Mouse (Mus musculus): ENCODE results near the gene Ifna5. TPM values are rescaled to one million over a fixed set of nuclear protein-coding genes. Genes with fewer than 3 reads are reported as not detected.

The Ifna5 gene
- total and polyA plus RNA-seq, 3 experiments, result not detected

DNA sequence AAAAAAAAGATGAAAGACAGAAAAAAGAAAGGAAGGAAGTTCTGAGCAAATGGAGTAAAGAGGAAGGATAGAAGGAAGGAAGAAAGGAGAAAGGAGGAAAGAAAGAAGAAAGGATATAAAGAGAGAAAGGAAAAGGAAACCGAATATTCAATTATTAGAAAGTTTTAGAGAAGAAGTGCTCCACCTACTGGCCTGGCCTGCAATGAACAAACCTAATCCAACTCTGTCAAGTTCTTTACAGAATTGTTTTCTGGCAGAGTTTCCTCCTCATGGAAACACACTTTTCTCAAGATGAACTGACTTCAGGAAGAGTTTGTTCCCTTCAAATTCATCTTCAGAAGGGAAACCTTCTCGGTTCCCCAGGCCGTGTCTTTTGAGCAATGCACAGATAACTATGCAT, 3.5 kb downstream of the Ifna5 start:
- DNase-seq, result no peak
- peak; percentile 72 for TF ChIP-seq CTCF (IDR thresholded peaks at IDR 0.05)
- no peak for TF ChIP-seq EP300 (IDR thresholded peaks at IDR 0.05; ENCODE audit: insufficient read depth, low read depth, low read length)
- TF ChIP-seq POLR2A (IDR thresholded peaks at IDR 0.05; ENCODE audit: insufficient read depth, low read depth, low read length), result no peak
- no peak overlapping the region for H3K4me3 ChIP-seq
- H3K4me1 ChIP-seq (ENCODE audit: control insufficient read depth, insufficient read depth, low read length), result no peaks in the 10 kb centered on the region
- no peaks in the 10 kb centered on the region for H3K36me3 ChIP-seq (ENCODE audit: control insufficient read depth, insufficient read depth, low read length)
- no peak overlapping the region for H3K27ac ChIP-seq
- no peaks in the 10 kb centered on the region; the same call in 1 of the 2 replicates for H3K27me3 ChIP-seq (ENCODE audit: control insufficient read depth, insufficient read depth, low read length)
- no peaks in the 10 kb centered on the region for H3K79me2 ChIP-seq (replicated peaks; ENCODE audit: control insufficient read depth, insufficient read depth, low read length)
- intact Hi-C loops (cut with DNase I), result no loop called here
- H3K9ac ChIP-seq (ENCODE audit: low read depth, low read length), result no peak overlapping the region
- 33% methylated on average over 3 of the region's 3 CpGs for WGBS

DNA sequence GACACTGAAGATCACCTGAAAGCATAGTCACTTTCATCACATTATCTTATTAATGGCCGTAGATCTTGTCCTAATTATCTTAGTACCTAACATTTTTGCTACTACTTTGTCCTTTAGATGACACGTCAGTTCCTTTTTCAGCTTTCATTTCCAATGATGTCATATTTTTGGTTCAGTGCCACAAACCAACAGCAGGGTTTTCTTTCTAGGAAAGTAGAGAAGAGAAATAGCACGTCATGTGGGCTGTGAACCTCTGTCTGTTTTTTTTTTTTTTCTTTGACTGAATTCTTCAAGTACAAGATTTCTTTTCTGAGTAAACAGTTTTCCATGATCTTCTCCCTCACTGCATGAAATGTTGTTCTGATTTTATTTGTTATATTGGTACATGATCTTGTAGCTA, 4.7 kb downstream of the Ifna5 start:
- H3K27ac ChIP-seq, result no peak overlapping the region
- WGBS, result 39% methylated on average over 3 of the region's 3 CpGs
- no peak for DNase-seq

DNA sequence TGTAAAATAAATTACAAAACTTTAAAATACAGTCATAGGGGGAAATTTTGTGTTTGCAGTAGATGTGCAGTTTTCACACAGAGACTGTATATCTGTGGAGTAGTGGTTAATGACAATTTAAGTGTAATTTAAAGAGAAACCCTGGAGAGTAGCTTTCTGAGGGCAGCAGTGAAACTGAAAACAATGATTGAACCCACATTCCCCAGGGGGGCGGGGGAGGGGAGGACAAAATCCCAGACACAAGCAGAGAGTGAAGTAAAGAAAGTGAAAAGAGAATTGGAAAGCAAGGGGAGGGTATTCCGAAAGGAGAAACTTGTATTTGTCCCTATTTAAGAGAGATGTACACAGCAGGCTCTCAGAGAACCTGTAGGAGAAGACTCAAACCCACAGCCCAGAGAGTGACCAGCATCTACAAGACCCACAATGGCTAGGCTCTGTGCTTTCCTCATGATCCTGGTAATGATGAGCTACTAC, 6.2 kb downstream of the Ifna5 start, which contains the start of gene Ifna4:
Ifna4 (plus strand) TSS at position 424 of the 474 bp plus-strand sequence.
- no peak for DNase-seq
- 50% methylated on average over 2 of the region's 2 CpGs for WGBS
- H3K9ac ChIP-seq (ENCODE audit: low read depth, low read length), result no peak within 1 kb of the TSS
- H3K4me1 ChIP-seq (ENCODE audit: control insufficient read depth, insufficient read depth, low read length), result no peaks in the 10 kb centered on the region
- no peaks in the 10 kb centered on the region for H3K27me3 ChIP-seq (ENCODE audit: control insufficient read depth, insufficient read depth, low read length)
- no peaks in the 10 kb centered on the region for H3K36me3 ChIP-seq (ENCODE audit: control insufficient read depth, insufficient read depth, low read length)
- intact Hi-C loops (cut with DNase I), result no loop called here
- TF ChIP-seq EP300 (IDR thresholded peaks at IDR 0.05; ENCODE audit: insufficient read depth, low read depth, low read length) (no peak), POLR2A (IDR thresholded peaks at IDR 0.05; ENCODE audit: insufficient read depth, low read depth, low read length) (no peak), CTCF (IDR thresholded peaks at IDR 0.05) (no peak)
- H3K4me3 ChIP-seq, result no peak within 1 kb of the TSS
- H3K27ac ChIP-seq, result no peak within 1 kb of the TSS
- no peaks in the 10 kb centered on the region for H3K79me2 ChIP-seq (replicated peaks; ENCODE audit: control insufficient read depth, insufficient read depth, low read length)

More for the DNA sequence above, 4.7 kb downstream of the Ifna5 start:
- Histone ChIP-seq H3K9ac (ENCODE audit: low read depth, low read length) (no peak overlapping the region), H3K4me3 (no peak overlapping the region), H3K4me1 (ENCODE audit: control insufficient read depth, insufficient read depth, low read length) (no peaks in the 10 kb centered on the region), H3K36me3 (ENCODE audit: control insufficient read depth, insufficient read depth, low read length) (no peaks in the 10 kb centered on the region), H3K27me3 (ENCODE audit: control insufficient read depth, insufficient read depth, low read length) (no peaks in the 10 kb centered on the region), H3K79me2 (replicated peaks; ENCODE audit: control insufficient read depth, insufficient read depth, low read length) (no peaks in the 10 kb centered on the region)
- TF ChIP-seq POLR2A (IDR thresholded peaks at IDR 0.05; ENCODE audit: insufficient read depth, low read depth, low read length), result no peak
- TF ChIP-seq CTCF (IDR thresholded peaks at IDR 0.05), result no peak
- no peak for TF ChIP-seq EP300 (IDR thresholded peaks at IDR 0.05; ENCODE audit: insufficient read depth, low read depth, low read length)
- intact Hi-C loops (cut with DNase I), result no loop called here

DNA sequence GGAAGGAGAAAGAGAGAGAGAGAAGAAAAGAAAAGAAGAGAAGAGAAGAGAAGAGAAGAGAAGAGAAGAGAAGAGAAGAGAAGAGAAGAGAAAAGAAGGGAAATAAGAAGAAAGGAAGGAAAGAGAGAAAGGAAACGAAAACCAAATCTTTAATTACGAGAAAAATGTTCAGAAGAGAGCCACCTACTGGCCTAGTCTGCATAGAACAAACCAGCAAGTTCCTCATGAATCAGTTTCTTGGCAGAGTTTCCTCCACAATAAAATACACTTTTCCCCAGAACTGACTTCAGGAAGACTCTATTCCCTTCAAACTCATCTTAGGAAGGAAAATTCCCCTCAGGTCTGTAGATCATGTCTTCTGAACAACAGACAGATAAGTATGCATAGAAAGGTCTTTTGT, 10.0 kb downstream of the Ifna5 start:
- no peaks in the 10 kb centered on the region for H3K79me2 ChIP-seq (replicated peaks; ENCODE audit: control insufficient read depth, insufficient read depth, low read length)
- H3K4me3 ChIP-seq, result no peak overlapping the region
- H3K9ac ChIP-seq (ENCODE audit: low read depth, low read length), result no peak overlapping the region
- no peak for TF ChIP-seq EP300 (IDR thresholded peaks at IDR 0.05; ENCODE audit: insufficient read depth, low read depth, low read length)
- no peak for TF ChIP-seq POLR2A (IDR thresholded peaks at IDR 0.05; ENCODE audit: insufficient read depth, low read depth, low read length)
- peak; percentile 31 for TF ChIP-seq CTCF (IDR thresholded peaks at IDR 0.05)
- intact Hi-C loops (cut with DNase I), result no loop called here
- H3K27ac ChIP-seq, result no peak overlapping the region
- H3K27me3 ChIP-seq (ENCODE audit: control insufficient read depth, insufficient read depth, low read length), result no peaks in the 10 kb centered on the region
- H3K4me1 ChIP-seq (ENCODE audit: control insufficient read depth, insufficient read depth, low read length), result no peaks in the 10 kb centered on the region
- no peaks in the 10 kb centered on the region for H3K36me3 ChIP-seq (ENCODE audit: control insufficient read depth, insufficient read depth, low read length)
- WGBS, result 30% methylated on average over 2 of the region's 2 CpGs
- DNase-seq, result no peak

DNA sequence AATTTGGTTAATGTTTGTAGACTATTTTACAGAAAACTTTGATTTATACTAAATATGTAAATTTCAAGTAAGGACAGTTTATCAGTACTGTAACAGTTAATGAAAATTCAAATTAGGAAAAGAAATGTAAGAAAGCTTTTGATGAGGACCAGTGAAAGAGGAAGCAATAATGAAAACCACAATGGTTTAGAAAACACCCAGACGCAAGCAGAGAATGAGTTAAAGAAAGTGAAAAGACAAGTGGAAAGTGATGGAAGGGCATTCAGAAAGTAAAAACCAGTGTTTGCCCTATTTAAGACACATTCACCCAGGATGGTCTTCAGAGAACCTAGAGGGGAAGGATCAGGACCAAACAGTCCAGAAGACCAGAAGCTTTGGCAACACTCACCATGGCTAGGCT, 14.4 kb downstream of the Ifna5 start, which contains the start of gene Ifna1:
Ifna1 (plus strand) TSS at position 390 of the 400 bp plus-strand sequence.
- intact Hi-C loops (cut with DNase I), result no loop called here
- Histone ChIP-seq H3K36me3 (ENCODE audit: control insufficient read depth, insufficient read depth, low read length) (no peaks in the 10 kb centered on the region), H3K79me2 (replicated peaks; ENCODE audit: control insufficient read depth, insufficient read depth, low read length) (no peaks in the 10 kb centered on the region), H3K9ac (ENCODE audit: low read depth, low read length) (no peak within 1 kb of the TSS), H3K4me3 (no peak within 1 kb of the TSS), H3K4me1 (ENCODE audit: control insufficient read depth, insufficient read depth, low read length) (no peaks in the 10 kb centered on the region), H3K27me3 (ENCODE audit: control insufficient read depth, insufficient read depth, low read length) (no peaks in the 10 kb centered on the region), H3K27ac (no peak within 1 kb of the TSS)
- TF ChIP-seq CTCF (IDR thresholded peaks at IDR 0.05) (no peak), POLR2A (IDR thresholded peaks at IDR 0.05; ENCODE audit: insufficient read depth, low read depth, low read length) (no peak), EP300 (IDR thresholded peaks at IDR 0.05; ENCODE audit: insufficient read depth, low read depth, low read length) (no peak)
- DNase-seq, result no peak
- WGBS, result 71% methylated on average over 1 of the region's 1 CpGs

DNA sequence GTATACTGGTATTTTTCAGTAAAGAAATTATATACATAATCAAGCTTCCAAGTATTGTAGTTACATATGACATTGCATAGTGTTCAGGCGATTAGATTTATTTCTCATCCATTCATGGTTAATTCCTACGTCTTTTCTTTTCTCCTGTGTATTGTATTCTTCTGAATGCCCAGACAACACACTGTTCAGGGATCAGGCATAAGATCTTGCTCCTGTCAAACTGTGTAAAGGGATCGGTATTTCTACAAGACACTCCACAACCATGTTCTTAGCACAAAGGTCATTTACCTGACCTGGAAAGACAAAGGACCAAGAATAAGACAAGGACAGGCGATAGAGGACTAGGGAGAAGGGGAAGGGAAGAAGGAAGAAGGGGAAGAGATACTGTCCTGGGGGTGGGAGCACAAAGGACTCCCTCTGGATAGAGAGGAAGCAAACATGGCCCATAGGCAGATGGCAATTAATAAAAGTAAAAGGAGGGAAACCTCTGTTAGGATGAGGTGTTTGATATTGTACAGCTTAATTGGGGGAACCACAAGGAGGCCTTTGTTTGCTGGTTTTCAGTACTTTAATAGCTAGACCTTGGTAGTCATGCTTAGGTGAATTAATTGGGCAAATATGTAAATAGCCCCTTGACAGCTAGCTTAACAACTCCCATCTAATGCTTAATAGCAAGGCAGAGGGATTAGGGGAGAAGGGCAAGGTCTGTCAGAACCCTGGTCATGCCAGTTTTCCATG, 15.9 kb downstream of the Ifna5 start:
- DNase-seq, result no peak
- no peaks in the 10 kb centered on the region for H3K79me2 ChIP-seq (replicated peaks; ENCODE audit: control insufficient read depth, insufficient read depth, low read length)
- no peaks in the 10 kb centered on the region for H3K36me3 ChIP-seq (ENCODE audit: control insufficient read depth, insufficient read depth, low read length)
- H3K9ac ChIP-seq (ENCODE audit: low read depth, low read length), result no peak overlapping the region
- no peaks in the 10 kb centered on the region for H3K4me1 ChIP-seq (ENCODE audit: control insufficient read depth, insufficient read depth, low read length)
- no peak overlapping the region for H3K27ac ChIP-seq
- no peak overlapping the region for H3K4me3 ChIP-seq
- 61% methylated on average over 4 of the region's 4 CpGs for WGBS
- TF ChIP-seq POLR2A (IDR thresholded peaks at IDR 0.05; ENCODE audit: insufficient read depth, low read depth, low read length) (no peak), CTCF (IDR thresholded peaks at IDR 0.05) (no peak), EP300 (IDR thresholded peaks at IDR 0.05; ENCODE audit: insufficient read depth, low read depth, low read length) (no peak)
- no peaks in the 10 kb centered on the region for H3K27me3 ChIP-seq (ENCODE audit: control insufficient read depth, insufficient read depth, low read length)
- intact Hi-C loops (cut with DNase I), result no loop called here

All from heart, adult 2 months (tissue).